Mouse (Mus musculus) layer of hippocampus, postnatal 14 days (tissue): ENCODE data around the gene D630003M21Rik. TPM values are rescaled to one million over a fixed set of nuclear protein-coding genes. Genes with fewer than 3 reads are reported as not detected.

ENCODE experiments used
- DNase-seq, 2 experiments: peaks; one replicate each; pipeline ENCODE4 v3.0.0; 2021 to 2022; ENCODE audit warnings: low spot score in 2 of 2, mixed read lengths in 1 of 2
- total RNA-seq, 2 experiments: library from RNA; stranded (reverse); gene quantifications; 2 replicates each; pipeline ENCODE4 v1.2.3; 2021

Gene D630003M21Rik
- total RNA-seq, 2 experiments from 2014 or later, result 4.7 to 4.9 TPM

GRCm38 (mm10) chr2:158198861-158199260 lies 30.2 kb downstream of the D630003M21Rik start:
- no peak for DNase-seq

DNA sequence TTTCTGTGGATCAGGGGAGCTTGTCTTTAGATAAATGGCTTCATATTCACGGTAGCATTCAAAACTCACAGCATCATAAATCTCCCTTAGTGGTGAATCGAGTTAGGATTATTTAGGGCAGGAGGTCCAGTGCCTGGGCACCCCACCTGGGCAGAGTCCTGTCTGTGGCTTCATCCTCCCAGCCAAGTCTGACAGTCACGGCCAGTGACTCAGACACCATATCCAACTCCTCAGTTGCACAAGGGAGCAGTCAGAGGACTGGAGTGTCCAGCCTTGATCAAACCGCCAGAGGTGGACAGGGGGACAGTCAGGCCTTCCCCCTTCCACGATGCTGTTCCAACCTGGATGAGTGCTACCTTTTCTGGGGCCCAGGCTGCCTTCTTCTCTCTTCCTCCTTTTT lies 31.1 kb downstream of the D630003M21Rik start:
- DNase-seq, result no peak

DNA sequence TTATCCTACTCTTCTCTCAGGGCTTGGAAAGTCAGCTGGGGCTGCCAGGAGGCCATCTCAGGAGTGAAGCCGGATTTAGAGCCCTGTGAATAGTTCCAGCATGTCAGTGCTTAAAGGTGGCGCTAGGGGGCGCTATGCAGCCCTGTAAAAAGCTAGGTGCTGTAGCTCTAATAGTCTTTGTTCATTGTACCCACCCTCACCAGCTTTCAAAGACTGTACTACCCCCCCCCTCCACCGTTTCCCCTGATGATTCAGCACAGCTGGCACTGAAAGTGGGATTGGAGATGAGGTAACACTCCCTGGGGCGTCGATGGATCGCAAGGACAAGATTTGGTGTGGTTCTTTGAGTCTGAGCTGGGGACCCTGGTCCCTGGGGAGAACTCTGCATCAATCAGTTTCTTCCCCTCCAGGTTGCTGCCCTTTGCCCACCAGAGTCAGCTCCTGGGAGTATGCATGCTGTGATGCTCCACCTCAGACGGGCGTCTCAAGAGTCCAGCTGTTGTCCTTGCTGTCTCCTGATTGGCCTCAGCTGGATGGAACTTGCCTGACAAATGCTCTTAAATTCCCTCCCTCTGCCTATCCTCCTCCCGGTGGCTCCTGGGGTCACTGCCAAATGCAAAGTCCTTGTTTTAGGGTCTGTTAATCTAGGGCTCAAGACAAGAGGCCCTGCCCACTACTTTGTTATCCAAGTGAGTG lies 33.9 kb downstream of the D630003M21Rik start:
- DNase-seq, result peak in 1 of 2 experiments; percentile 40

- DNase-seq, result no peak
Observed at GRCm38 (mm10) chr2:158193611-158194336, 35.2 kb downstream of the D630003M21Rik start.

DNA sequence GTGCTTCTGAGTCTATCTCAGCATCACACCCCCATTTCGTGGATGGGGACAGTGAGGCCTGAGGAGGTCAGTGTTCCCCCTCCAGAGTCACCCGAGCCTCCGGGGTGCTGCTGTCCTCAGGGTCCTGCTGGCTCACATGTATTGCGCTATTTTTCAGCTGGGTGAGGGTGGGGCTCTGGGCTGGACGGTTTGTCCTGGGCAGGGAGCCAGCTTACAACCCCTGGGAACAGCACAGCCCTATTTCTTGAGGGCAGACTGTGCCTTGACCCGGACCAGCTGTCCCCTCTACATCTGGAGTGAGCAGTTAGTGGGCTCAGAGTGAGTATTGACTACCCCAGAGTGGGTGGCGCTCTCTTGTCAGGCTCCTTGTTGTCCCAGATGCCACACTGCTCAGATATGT lies 37.9 kb downstream of the D630003M21Rik start:
- DNase-seq, result no peak

DNA sequence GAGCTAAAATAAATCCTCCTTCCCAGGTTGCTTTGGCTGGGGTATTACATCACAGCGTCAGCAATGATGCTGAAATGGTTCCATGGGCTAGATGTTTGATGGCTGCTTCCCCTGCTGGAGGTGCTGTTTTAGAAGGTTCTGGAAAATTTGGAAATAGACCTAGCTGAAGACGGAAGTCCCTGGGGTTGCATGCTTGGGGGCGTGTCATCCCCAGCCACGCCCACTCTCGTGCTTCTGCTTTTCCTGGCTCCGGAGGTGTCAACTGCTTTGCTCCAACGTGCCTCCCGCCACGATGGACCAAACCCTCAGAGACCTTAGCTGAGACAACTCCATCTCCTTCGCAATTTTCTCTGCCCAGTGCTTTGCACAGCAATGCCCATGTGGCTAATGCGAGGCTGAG lies 39.6 kb downstream of the D630003M21Rik start:
- DNase-seq, result no peak

DNA sequence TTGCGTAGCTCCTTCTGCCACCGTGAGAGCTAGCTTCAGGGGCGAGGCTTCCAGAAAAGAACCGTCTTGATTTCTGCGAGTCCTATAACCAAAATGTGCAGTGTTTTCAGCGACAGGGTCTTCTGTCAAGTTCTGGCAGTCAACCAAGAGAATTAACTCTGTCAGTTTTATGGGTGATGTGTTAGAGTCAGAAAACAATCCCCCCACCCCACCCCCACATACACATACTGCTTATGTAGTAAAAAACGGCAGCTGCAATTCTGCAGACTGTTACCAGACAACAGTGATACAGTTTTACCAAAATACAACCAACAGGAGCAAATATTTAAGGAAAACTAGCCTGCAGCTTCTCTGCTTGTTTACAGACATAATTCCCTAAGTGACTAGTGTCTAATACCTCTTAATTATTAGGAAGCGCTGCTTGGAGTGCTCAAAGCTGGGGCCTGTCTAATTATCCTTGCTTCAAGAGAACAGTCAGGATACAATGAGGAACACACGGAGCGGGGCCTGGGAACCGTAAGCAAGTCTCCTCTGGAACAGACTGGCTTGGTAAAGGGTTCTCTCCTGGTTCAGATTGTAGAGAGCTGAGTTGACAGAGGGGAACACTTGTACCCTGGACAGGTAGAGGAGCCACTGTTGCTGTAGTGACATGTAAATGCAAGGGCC lies 42.7 kb downstream of the D630003M21Rik start:
- DNase-seq, result no peak

GRCm38 (mm10) chr2:158183266-158183665 lies 45.8 kb downstream of the D630003M21Rik start:
- DNase-seq, result no peak

DNA sequence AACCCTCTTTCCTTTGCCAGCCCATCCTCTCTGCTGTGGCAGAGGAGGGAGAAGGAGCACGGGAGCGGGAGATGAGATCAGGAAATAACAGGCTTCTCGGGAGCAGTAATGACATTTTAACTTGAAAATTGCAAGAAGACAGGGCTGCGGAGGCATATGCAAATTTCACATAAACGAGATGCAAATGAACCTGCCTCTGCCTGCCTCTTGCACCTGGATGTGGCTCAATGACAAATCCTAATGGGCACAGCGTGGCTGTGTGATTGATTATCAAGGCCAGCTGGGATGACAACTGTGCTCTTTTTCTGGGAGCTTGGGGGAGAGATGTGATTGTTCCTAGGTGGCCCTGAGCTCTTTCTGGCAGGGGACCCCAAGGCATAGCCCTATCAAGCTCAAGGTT lies 47.1 kb downstream of the D630003M21Rik start:
- DNase-seq, result no peak

- peak; percentile 36 to 52 for DNase-seq
Observed at GRCm38 (mm10) chr2:158180797-158181196, 48.2 kb downstream of the D630003M21Rik start.

DNA sequence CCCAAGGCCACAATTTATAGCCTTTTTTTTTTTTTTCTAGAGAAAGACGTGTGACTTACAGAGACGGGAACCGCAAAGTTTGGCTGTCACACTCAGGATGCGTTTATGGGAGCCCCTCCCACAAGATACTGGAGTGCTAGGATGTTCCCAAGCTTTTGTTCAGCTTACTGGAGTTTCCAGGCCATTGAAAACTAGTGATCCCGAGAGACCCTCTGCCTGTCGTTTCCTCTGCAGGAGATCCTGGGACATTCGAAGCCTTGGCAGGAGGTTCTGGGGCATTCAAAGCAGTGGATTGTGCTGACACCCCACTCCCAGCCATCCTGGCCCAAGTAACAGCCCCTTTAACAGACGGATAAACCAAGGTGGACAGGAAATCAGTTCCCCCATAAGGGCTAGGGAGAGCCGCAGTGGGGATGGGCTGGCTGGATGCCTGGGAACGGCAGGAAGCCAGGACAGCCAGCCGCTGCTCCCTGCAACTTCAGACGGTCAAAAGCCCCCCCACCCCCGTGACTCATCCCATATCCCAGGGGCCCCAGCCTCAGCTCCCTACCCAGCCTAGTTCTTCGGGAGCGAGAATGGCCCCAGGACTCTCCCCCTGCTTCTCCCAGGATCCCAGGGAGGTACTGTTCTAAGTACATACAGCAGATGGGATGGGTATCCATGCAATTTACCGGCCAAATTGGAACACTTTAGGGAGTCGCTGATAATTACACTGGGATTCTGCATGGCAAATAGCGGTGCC lies 49.5 kb downstream of the D630003M21Rik start:
- DNase-seq, result no peak

GRCm38 (mm10) chr2:158178696-158179369 lies 50.2 kb downstream of the D630003M21Rik start:
- no peak for DNase-seq

- DNase-seq, result no peak
Observed at GRCm38 (mm10) chr2:158178139-158178538, 50.9 kb downstream of the D630003M21Rik start.

DNA sequence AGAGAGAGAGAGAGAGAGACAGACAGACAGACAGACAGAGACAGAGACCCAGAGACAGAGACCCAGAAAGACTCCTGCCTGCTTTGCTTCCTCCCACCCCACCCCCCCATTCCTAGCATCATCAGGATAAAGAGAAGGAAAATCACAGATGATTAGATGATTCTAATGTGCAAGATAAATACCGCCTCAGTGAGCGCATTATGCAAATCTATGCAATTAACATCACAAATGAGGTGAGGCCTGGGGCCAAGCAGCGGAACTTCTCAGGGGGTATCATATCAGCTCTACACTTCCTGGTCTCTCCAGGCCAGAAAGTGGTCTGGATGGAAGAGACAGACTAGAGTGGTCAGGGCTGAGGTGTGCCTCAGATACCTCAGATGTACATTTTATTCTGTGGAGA lies 51.4 kb downstream of the D630003M21Rik start:
- no peak for DNase-seq

GRCm38 (mm10) chr2:158176763-158177162 lies 52.3 kb downstream of the D630003M21Rik start:
- DNase-seq, result no peak

DNA sequence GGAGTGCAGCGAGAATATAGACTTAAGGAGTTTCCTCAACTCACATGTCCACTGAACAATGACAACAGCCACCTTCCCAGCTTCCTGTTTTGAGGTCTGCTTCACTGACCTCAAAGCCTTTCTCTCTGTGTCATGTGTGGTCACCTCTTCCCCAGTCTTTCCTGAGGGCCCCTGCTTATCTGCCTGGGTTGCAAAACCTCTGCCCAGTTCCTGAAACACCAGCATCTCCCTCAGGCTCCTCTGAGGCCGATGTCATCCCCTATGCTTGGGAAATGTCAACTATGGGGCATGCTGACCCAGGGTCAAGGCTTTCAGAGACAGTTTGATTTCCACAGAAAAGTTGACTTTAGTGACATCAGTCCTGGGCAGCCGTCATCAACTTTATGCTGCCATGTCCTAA lies 53.6 kb downstream of the D630003M21Rik start:
- DNase-seq, result no peak

- DNase-seq, result no peak
Observed at GRCm38 (mm10) chr2:158174958-158175357, 54.1 kb downstream of the D630003M21Rik start.

DNA sequence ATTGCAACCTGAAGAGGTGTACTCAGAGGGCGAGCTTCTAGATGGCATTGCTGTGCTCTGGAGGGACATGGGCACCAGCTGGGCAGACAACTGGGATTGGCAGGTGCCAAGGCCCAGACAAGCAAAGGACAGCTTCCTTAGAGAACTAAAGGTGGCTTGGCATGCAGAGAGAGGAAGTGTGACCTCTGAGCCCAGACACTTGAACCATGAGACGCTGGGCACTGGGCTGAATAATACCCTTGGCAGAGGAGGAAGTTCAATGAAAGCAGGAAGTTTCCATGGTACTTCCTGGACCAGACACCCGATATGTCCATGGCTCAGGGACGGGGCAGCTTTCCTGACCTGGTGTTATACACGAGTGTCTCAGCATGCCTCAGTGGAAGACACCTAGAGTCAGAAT lies 54.6 kb downstream of the D630003M21Rik start:
- peak in 1 of 2 experiments; percentile 26 for DNase-seq

GRCm38 (mm10) chr2:158170394-158170793 lies 58.6 kb downstream of the D630003M21Rik start:
- DNase-seq, result no peak

DNA sequence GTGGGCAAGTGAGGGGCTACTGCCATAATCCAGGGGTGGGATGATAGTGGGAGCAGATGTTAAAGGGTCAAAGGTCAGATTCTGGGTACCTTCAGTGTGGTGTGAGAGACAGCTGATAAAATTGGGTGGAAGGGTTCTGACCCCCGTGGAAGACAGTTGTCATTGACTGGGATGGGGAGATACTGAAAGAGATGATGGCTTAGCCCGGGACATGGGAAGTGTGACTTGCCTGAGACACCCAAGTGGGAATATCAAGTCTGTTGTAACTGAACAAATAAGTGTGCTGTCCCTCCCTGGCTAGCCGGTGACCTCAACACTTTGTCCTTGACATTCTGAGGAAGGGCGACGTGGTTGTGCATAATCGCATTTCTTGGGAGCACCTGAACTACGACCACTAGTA lies 59.3 kb downstream of the D630003M21Rik start:
- DNase-seq, result no peak

- DNase-seq, result no peak
Observed at GRCm38 (mm10) chr2:158169351-158169750, 59.7 kb downstream of the D630003M21Rik start.
